Mouse (Mus musculus) c-Kit-positive CD71-positive TER-119-negative erythroid progenitor cells, embryonic 14.5 days (primary cell): ENCODE results near the gene Trpd52l3.

ENCODE experiments used
- DNase-seq: peaks from one replicate; pipeline ENCODE4 v3.0.0-alpha.2; 2013; ENCODE audit warnings: low read depth

The Trpd52l3 gene

DNA sequence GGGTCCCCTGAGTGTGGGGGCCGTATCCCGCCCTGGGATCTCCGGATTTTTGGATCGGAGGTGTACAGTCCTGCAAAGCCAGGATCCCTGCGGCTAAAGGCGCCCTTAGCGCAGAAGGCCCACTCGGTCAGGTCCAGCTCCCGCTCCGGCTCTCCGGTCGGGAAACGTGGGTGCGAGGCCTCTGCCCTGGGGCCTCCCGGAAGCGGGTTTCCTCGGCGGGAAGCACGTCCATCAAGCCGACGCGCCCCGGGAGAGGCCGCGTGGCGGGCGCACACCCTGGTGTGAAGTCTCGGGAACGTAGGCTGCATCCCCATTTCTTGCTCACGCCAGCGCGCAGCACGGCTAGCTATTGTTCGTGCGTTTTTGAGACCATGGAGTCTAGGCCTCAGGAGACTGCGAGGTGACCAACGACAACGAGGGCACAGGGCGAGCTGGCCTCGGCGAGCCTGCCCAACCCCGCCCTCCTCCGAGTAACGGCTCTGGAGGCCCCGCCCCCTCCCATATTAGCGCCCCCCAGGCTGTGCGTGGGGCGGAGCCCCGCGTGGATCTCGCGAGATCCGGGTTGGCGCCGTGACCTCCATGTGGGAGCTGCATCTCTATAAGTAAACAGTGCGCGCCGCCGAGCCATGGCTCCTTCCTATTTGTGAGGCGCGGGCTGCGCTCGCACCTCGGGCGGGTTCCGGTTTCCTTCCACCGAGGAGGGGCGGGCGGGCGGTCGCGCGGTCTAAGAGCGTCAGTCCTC is 26.5 kb downstream of the Trpd52l3 start, which contains the start of gene Uhrf2:
TSS of gene Uhrf2 (plus strand) at position 620 of the 742 bp plus-strand sequence.
- DNase-seq, result peak; percentile 85

DNA sequence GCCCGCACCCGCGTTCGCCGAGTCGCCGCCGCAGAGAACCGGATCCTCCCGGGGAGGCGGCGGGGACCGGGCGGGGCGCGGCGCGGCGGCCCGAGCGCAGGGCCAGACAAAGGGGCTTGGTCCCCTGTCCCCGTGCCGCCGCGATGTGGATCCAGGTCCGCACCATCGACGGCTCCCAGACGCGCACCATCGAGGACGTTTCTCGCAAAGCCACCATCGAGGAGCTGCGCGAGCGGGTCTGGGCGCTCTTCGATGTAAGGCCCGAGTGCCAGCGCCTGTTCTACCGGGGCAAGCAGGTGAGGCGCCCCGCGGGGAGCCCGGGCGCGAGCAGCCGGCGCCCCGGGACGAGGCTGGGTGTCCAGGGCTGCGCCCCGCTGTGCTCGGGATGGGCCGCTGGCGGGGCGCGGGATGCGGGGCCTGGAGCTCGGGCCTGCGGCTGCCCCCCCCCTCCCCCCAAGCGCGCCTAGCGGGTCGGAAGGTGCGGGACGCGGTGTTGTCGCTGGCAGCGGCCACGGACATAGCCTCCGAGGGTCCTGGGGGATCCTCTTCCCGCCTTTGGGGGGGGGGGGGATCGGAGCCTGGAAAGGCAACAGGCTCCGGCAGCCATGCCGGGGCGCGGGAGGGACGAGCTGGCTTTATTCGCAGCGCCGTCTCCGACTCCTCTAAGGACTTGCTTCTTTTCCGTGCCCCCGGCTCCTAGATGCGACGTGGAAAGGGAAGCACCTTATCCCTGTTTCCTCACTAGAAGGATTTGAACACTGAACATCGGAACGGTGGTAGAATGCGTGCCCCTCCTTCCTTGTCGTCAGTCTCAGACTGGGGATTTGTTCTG is 27.3 kb downstream of the Trpd52l3 start:
- DNase-seq, result no peak

DNA sequence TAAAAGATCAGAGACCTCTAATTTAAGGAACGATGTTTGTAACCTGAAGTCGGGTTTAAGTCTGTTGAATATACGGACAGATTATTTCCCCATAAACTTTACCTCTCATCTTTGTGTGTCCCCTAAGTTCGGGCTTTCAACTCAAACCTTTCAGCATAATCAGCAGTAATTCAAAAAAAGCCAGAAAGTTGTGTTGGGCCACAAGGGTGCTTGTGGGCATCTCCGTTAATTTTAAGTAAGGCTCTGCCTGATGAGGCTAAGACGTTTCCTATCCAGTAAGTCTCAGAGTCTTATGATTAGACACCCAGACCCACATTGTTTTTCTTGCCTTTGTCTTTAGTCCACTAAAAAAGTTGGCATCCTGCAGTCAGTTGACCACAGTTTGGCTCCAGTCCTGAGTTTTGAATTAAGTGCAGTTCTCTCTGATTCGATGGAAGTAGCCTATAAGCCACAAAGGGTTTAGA is 27.9 kb downstream of the Trpd52l3 start:
- no peak for DNase-seq

DNA sequence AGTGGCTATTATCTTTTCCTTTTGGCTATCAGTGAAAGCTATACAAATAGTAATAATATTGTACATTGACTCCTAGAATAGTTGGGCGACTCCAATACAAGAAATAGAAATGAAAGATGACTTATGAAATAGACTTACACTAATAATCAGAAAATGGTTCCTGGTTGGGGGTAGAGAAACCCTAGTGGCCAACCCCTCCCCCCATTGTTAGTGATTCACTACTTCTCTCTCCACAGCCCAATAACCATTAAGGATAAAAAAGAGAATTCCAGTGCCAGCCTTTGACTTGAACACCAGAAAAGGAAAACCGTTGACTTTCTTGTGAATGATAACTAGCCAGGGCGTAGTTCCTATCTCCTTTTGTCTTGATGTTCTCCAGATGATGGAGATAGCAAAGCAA is 28.6 kb downstream of the Trpd52l3 start:
- DNase-seq, result no peak

DNA sequence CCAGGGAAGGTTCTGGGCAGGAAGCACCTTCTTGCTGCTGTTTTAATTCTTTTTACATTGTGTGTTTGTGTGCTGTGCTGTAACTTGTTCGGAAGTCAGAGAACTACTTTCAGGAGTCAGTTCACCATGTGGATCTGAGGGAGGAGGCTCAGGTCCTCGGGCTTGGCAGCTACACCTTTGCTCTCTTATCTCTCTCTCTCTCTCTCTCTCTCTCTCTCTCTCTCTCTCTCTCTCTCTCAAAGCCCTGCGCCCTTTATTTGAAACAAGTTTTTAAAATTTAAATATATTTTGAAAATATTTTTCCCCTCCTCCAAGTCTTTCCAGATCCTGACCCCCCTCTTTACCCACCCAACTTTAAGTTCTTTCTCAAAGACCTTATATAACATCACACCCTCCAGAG is 31.8 kb downstream of the Trpd52l3 start:
- DNase-seq, result no peak

DNA sequence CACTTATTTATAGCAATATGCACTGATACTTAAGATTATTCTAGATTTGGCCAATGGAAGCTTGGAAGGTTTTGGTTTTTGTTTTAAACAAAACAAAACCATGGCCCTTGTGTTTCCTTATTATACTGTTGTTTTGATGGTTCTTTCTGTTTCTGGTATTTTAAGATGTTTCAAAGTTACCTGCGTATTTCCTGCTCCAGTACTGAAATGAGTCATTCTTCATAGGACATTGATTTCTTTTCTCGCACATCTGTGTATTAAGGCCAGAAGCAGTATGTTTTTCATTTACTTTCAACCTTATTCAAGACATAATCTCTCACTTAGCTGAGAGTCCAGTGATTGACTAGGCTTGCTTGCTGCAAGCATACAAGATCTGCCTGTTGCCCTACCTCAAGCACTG is 40.1 kb downstream of the Trpd52l3 start:
- DNase-seq, result no peak

DNA sequence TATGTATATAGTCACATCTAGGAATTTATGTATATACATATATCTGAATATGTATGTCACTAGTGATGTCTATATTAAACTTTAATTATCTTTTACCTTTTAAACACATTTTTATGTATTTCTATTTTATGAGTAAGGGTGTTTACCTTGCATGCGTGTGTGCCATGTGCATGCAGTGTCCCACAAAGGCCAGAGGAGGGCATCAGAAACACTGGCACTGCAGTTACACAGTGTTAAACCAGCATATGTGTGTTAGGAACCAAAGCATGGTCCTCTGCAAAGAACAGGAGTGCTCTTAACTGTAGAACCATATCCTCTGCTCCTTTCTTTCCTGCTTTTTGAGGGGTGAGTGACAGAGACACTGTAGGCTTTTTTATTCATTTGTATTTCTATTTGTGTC is 41.0 kb downstream of the Trpd52l3 start:
- no peak for DNase-seq

DNA sequence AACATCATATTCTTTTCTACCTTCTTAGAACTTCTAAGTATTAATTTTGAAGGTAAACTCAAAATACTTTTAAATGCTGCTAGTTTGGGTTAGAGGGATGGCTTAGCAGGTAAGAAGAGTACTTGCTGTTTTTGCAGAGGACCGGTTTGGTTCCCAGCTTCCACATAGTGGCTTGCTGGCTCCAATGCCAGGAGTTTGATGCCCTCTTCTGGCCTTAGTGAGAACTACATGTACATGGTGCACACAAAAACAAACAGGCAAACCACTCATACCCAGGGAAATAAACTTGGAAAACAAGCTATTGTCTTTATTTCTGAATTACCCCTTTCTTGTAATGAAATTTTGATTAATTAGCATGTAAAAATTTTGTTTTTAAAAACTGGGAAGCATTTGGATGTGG is 42.3 kb downstream of the Trpd52l3 start:
- no peak for DNase-seq

DNA sequence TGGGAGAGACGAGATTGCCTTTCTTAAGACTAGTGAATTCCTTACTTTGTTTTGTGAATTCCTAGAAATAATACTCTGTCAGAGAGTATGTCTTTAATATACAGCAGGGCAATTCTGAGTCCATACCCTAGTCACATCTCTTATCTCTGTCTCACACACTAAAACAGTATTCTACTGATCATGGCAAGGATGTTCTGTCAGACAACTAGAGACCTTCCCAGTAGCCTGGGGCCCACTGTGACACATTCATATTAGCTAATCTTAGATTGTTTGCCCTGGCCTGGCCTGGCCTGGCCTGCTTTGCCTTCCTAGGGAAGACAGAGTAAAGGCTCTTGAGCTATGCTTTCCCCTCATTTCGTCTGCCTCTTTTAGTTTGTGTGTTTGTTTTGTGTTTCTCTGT is 47.0 kb downstream of the Trpd52l3 start:
- peak; percentile 77 for DNase-seq

DNA sequence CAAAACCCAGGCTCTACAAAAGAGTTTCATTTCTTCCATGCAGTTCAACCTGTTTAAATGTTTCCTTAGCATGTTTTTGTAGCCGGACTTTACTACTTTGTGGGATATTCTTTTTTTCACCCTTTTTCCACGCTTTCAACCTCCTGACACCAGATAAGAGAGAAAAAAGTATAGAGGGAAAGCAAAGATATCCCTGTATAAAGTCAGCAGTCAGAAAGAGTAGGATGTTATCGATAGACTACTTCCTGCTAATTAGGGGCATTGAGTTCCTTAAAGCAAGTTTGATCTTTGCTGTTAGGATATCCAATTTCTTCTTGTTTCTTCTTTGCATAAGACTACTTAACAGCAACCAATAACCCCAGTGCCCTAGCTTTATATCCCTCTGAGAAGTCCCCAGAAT is 47.9 kb downstream of the Trpd52l3 start:
- no peak for DNase-seq

DNA sequence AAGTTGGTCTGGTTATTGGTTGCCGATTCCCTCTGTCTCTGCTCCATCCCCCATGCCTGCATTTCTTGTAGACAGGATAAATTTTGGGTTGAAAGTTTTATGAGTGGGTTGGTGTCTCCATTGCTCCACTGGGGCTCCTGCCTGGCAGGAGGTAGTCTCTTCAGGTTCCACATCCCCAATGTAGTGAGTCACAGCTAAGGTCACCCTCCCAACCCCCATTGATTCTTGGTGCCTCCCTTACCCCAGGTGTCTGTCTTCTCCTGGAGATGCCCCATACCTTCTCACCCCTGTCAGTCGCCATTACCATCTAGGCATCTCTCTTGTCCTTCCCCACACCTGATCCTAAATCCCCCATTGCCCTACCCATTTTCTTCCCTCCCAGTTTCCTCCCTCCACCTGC is 50.6 kb downstream of the Trpd52l3 start:
- DNase-seq, result no peak
